Mouse (Mus musculus): ENCODE results near the gene Etv1.
"Not testable (repeated sequence)": the region's sequence is repeated elsewhere in the genome, so short reads cannot be mapped to it uniquely, and the experiment has no call there.

Gene Etv1

DNA sequence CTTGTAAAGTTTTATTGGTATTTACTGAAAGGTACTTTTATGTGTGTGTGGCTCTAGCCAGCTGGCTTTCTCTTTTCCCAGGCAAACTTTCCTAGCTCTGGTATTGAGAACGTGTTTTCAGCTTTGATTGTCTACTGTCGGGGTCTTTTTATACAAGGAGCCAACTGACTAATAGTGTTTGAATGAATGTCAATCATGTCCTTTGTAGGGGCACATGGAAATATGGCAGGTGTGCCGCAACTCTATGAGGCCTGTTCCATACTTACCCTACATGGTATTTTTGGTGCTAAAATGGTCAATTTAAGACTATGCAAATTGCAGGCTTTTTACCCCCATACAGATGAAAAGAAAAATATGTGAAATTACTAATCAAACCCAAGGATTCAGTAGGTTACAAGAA, 37.1 kb downstream of the Etv1 start:
- DNase-seq (ENCODE audit: low read depth, low spot score) = no peak

- DNase-seq (ENCODE audit: low read depth, low spot score) = peak; percentile 16
These were observed 39.1 kb downstream of the Etv1 start for GRCm38 (mm10) chr12:38818320-38818719.

DNA sequence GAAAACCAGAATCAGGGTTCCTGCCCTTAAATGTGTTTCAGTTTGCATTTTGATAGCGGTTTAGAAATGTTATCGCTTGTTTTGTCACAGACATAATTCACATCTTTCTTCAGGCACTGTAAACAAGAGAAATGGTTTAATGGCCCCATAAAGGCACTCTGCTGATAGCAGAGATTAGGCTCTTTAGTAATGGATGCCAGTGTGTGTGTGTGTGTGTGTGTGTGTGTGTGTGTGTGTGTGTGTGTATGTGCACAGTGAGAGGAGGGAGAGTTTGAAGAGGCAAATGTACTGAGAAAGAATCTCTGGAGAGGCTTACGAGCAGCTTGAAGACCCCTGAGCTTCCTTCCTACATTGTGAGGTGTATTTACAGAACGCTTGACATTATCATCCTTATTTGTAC, 41.5 kb downstream of the Etv1 start:
- no peak for DNase-seq (ENCODE audit: low read depth, low spot score)

GRCm38 (mm10) chr12:38824405-38824804, 45.2 kb downstream of the Etv1 start:
- DNase-seq (ENCODE audit: low read depth, low spot score) = no peak

GRCm38 (mm10) chr12:38832981-38833380, 53.8 kb downstream of the Etv1 start:
- no peak for DNase-seq (ENCODE audit: low read depth, low spot score)

- no peak for DNase-seq (ENCODE audit: low read depth, low spot score)
These were observed 55.4 kb downstream of the Etv1 start for GRCm38 (mm10) chr12:38834581-38834980.

- DNase-seq (ENCODE audit: low read depth, low spot score) = not testable (repeated sequence)
These were observed 55.8 kb downstream of the Etv1 start for GRCm38 (mm10) chr12:38834986-38835385.

GRCm38 (mm10) chr12:38843801-38844295, 64.7 kb downstream of the Etv1 start:
- DNase-seq (ENCODE audit: low read depth, low spot score) = no peak

DNA sequence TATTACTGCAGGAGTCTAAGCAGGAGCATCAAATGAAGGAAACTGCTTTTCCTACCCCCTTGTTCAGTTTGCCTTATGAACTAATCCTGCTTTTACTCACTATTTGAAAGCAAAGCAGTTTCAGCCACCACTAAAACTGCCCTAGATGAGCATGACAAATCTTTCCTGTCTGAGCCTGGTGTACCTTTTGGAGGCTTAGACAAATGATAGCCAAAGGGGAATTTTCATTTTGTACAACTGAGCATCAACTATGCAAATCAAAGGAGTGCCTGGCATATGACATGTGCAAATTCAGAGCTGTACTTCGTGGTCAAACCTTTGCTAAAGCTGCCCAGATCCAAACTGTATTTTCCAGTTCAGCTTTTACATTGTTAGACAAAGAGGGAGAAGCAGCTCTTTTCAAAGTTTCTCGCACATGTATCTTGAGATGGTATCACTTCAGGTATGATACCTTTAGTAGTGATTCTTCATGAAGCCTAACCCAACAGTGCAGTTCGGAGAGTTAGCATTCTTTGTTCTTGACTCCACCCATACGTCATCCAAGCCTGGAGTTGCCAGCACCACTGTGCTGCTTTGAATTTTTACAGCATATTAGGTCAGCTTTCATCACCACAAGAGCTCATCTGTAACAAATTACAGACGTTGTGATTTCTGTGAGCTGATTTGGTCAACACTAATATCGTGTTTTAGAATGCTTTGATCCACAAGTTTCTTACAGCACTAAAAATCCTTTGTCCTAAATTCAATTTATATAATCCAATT, 68.5 kb downstream of the Etv1 start:
- DNase-seq (ENCODE audit: low read depth, low spot score) = no peak

DNA sequence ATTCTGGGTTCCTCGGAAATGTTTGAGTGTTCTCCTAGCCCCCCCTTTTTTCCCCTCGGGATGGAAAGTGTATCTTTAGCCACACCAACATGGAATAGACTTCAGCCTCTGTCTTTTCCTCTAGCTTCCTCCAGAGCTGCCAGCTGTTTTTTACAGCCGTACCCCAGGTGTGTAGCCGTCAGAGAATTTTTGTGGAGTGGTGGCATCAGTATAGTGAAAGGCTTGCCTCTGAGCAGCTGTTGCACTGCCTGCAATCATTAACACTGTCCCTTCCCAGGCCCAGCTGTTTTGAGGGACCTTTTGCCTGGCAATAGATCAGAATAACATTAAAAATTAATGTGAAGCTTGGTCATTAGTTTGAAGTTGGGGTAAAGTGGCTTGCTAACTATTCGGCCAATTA, 70.8 kb downstream of the Etv1 start:
- no peak for DNase-seq (ENCODE audit: low read depth, low spot score)

DNA sequence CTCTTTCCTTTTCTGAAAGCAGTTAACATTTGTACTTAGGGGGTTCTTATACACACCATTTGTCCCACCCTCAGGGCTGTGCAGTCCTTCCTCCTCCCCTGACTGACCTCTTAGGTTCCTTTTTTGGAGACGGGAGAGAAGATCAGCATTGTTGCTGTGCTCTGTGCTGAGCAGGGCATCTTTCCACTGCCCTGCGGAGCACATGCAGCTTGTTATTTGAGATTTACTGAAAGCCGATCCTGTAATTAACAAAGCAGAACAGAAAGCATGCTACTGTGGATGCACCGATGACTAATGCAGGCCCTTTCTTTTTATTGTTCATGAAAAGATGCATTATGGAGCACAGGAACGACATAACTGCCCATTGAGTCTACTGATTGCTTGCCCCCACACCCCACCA, 75.1 kb downstream of the Etv1 start:
- peak; percentile 8 for DNase-seq (ENCODE audit: low read depth, low spot score)

DNA sequence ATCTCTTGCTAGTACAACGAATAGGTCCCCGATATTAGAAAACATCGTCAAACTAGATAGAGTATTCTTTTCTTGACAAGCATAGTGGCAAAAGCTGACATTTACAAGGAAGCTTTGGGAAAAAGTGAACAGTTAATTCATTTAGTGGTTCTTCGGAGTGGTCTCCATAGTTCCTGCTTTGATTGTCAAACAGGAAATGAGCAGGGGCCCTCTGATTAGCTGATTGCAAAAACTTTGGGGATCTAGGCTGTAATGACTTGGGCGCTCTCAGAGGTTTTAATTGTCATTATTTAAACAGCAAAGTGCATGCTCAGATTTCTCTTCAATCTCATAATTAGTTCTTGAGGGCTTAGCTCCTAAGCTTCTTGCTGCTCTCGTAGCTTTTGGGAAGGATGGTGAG, 75.6 kb downstream of the Etv1 start:
- DNase-seq (ENCODE audit: low read depth, low spot score) = no peak

GRCm38 (mm10) chr12:38859675-38860074, 80.5 kb downstream of the Etv1 start:
- DNase-seq (ENCODE audit: low read depth, low spot score) = no peak

DNA sequence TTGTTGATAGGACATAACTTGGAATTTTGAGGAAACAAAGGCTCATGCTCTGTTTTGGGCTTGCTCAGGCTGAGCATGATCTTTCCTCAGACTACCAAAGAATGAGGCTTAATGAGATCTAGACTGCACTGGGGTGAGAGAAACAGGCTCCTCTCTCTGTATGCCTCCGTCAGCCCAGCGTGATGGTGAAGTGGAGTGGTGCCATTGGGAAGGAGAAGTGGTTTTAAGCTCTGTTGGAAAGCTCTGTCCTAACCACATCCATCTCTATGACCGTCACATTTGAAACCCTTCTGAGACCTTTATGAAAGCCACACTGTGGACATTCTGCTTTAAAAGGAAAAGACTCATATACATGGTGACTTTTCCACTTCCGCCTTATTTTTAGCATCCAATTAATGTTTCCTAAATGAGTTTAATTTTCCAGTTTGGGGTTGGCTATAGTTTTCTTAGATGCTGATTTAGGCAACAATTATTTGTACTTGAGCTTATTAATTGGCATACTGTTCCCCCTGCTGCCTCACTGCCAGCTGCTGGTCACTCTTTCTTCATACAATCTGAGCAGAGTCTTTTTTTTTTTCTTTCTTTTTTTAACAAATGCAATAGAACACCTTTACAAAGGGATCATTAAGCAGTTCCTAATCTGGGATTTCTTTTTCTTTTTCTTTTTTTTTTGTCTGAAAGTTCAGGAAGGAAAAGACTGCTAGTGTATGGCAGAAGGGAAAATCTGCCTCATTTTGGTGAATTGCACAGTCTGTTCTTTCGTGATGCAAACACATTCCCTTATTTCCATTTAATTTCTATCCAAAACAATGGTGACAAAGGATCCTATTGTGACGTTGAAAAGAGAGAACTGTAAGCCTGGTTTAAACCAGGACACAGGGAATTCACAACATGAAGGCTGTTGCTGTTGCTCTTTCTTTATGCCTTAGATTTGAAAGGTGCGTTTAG, 81.3 kb downstream of the Etv1 start:
- peak; percentile 36 for DNase-seq (ENCODE audit: low read depth, low spot score)

DNA sequence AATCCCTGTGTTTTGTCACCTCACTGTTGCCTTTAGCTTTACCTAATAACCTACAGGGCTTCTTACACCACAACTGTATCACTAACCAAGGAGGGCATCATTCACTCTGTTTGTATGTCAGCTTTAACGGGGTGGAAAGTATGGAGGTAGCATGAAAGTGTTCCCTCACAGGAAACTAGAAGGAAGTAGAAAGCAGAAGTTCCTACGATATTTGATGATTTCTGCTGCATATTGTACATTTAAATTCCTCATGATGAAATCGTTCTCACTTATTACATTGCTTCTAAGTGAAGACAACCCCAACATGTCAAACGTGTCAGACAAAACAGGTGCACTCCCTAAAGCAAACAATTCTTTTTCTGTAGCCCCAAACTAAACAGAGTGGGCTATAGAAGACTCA, 84.2 kb downstream of the Etv1 start:
- no peak for DNase-seq (ENCODE audit: low read depth, low spot score)

DNA sequence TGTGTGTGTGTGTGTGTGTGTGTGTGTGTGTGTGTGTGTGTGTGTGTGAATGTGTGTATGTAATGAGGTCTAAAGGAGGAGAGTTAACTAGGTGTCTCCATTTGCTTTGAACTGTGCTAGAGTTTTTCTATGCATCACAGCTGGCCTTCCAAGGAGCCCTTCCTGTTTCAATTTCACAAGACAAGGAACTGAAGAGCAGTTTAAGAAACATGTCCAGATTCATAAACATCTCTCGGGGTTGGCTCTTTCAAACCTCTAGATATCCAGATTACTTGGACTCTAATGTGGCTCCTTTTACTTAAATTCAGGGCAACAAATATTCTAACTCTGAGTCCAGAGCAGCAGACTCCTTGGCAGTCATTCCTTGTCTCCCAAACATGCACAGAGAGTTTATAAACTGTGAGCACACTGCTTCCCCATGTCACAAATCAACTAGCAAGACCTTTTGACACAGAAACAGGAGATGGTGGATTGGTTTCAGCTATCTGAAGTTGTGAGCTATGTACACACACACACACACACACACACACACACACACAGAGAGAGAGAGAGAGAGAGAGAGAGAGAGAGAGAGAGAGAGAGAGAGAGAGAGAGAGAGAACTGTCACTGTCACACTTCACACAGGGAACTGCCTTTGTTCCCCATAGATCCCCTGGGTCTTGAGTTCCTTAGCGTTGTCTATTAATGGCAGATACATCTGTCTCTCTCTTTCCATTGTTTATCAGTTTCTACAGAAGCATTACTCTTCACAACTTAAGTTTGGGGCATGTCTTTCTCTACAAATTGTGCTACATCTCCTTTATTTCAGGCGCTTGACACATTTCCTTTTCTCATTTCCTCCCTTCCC, 85.0 kb downstream of the Etv1 start:
- peak; percentile 3 for DNase-seq (ENCODE audit: low read depth, low spot score)

- no peak for DNase-seq (ENCODE audit: low read depth, low spot score)
These were observed 95.4 kb downstream of the Etv1 start for GRCm38 (mm10) chr12:38874470-38874995.

GRCm38 (mm10) chr12:38904516-38904915, 125.3 kb downstream of the Etv1 start:
- no peak for DNase-seq (ENCODE audit: low read depth, low spot score)

- no peak for DNase-seq (ENCODE audit: low read depth, low spot score)
These were observed 127.1 kb downstream of the Etv1 start for GRCm38 (mm10) chr12:38906314-38906713.

GRCm38 (mm10) chr12:38906812-38907211, 127.6 kb downstream of the Etv1 start:
- DNase-seq (ENCODE audit: low read depth, low spot score) = no peak

GRCm38 (mm10) chr12:38908947-38909346, 129.8 kb downstream of the Etv1 start:
- peak; percentile 8 for DNase-seq (ENCODE audit: low read depth, low spot score)

Data from telencephalon, adult 2 months (tissue).